Mouse (Mus musculus) right cerebral cortex, postnatal 4 days (tissue): Measurements from ENCODE around the gene Gm45808.

Experiments
- DNase-seq: peaks from one replicate; pipeline ENCODE4 v3.0.0-alpha.2; 2022

Gm45808 gene

GRCm38 (mm10) chr7:45447325-45447990 lies 39.2 kb downstream of the Gm45808 start:
- no peak for DNase-seq

GRCm38 (mm10) chr7:45446589-45446988 lies 40.0 kb downstream of the Gm45808 start:
- no peak for DNase-seq

- no peak for DNase-seq
These were observed 42.8 kb downstream of the Gm45808 start for GRCm38 (mm10) chr7:45443526-45444420.

GRCm38 (mm10) chr7:45437521-45438276 lies 48.9 kb downstream of the Gm45808 start, which contains the start of gene Ruvbl2:
TSS of gene Ruvbl2 (minus strand) at chr7:45438096.
- DNase-seq, result no peak

- DNase-seq, result no peak
These were observed 49.6 kb downstream of the Gm45808 start for GRCm38 (mm10) chr7:45437046-45437445.

- DNase-seq, result no peak
These were observed 50.2 kb downstream of the Gm45808 start for GRCm38 (mm10) chr7:45436444-45436843.

GRCm38 (mm10) chr7:45435038-45435437 lies 51.6 kb downstream of the Gm45808 start:
- no peak for DNase-seq

GRCm38 (mm10) chr7:45434203-45435015 lies 52.2 kb downstream of the Gm45808 start, which contains the start of gene Gys1:
TSS of gene Gys1 (plus strand) at chr7:45434844.
- peak; percentile 100 for DNase-seq

- DNase-seq, result no peak
These were observed 52.8 kb downstream of the Gm45808 start for GRCm38 (mm10) chr7:45433835-45434202.

- DNase-seq, result no peak
These were observed 60.1 kb downstream of the Gm45808 start for GRCm38 (mm10) chr7:45426556-45426955.

GRCm38 (mm10) chr7:45421194-45421593 lies 65.4 kb downstream of the Gm45808 start:
- no peak for DNase-seq

- no peak for DNase-seq
These were observed 66.0 kb downstream of the Gm45808 start, which contains the start of gene Lhb for GRCm38 (mm10) chr7:45420615-45420919. TSS of gene Lhb (plus strand) at chr7:45420820.

GRCm38 (mm10) chr7:45419859-45420614 lies 66.6 kb downstream of the Gm45808 start:
- no peak for DNase-seq

GRCm38 (mm10) chr7:45417962-45418492 lies 68.6 kb downstream of the Gm45808 start:
- no peak for DNase-seq
